Mouse (Mus musculus): Measurements from ENCODE around the gene Gm498. TPM values are rescaled to one million over a fixed set of nuclear protein-coding genes. Genes with fewer than 3 reads are reported as not detected.

Gene Gm498
- polyA plus RNA-seq, 1 experiment from 2014 or later = not detected

DNA sequence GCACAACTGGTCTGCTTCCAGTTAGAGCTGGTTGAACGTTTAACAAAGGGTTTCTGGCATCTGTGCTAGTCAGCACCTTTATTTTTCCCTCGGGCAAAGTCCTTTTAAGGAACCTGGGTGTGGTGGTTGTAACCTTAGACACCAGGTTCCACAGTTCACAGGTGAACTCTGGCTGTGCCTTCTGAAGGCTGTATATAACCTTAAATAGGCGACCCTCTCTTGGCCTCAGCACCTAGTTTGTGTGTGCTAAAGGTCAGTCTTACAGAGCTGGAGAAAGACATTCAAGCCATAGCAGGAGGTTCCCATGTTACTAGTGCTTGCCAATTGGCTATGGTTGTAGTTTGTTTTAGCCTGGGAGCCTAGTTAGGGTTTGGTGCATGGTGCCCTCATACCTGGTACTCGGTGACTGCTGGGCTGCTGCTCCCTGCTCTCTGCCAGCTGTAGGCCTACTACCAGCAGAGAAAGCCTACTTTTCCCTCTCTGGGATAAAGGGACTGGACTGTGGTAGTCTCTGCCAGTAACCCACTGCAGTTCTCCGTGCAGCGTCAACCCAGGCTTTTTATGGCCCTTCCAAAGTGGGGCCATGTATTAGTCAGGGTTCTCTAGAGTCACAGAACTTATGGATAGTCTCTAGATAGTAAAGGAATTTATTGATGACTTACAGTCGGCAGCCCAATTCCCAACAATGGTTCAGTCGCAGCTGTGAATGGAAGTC lies 17.7 kb upstream of the Gm498 start:
- no peak for TF ChIP-seq CTCF (IDR thresholded peaks at IDR 0.05; ENCODE audit: low read depth)
- no peak for TF ChIP-seq EP300 (optimal IDR thresholded peaks at IDR 0.05)
- no peaks in the 10 kb centered on the region for H3K27me3 ChIP-seq (ENCODE audit: control insufficient read depth, insufficient read depth, low read length)
- peak; percentile 23 for DNase-seq (ENCODE audit: low spot score)
- 69% methylated on average over 6 of the region's 8 CpGs for WGBS
- ATAC-seq (ENCODE audit: low FRiP score, low TSS enrichment) = peak; percentile 79
- H3K9ac ChIP-seq (ENCODE audit: low read length) = no peak overlapping the region
- H3K9me3 ChIP-seq (ENCODE audit: control insufficient read depth, low read length) = no peaks in the 10 kb centered on the region
- H3K36me3 ChIP-seq (ENCODE audit: control insufficient read depth, insufficient read depth, low read length) = peaks cover 19% of the 10 kb centered on the region
- no peak overlapping the region for H3K4me2 ChIP-seq (replicated peaks; ENCODE audit: low read depth)
- H3K4me3 ChIP-seq (ENCODE audit: low read depth, low read length) = no peak overlapping the region
- H3K4me1 ChIP-seq (replicated peaks; ENCODE audit: control insufficient read depth, insufficient read depth) = no peaks in the 10 kb centered on the region
- H3K27ac ChIP-seq (replicated peaks) = no peak overlapping the region

DNA sequence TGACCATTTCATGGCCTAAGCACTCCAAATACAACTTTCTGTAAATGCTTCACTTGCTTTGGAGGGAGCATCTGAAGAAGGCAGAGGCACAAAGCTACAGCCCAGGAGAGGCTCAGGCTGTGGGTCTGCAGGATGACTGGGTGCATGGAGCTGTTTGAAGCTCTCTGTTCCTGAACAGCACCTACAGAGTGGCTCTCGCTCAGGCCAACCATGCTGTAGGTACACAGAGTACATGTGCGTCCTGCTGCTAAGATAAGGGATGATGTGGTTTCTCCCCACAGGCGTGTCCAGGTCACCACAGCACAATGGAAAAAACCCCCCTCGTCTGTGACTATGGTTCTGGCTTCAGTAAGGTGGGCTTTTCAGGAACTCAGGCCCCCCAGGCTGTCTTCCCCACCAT lies 2.2 kb downstream of the Gm498 start:
- H3K9me3 ChIP-seq (ENCODE audit: control insufficient read depth, low read length) = 0 out of 2 replicates have a peak, but pooled peaks cover 2% of the 10 kb centered on the region
- H3K27me3 ChIP-seq (ENCODE audit: control insufficient read depth, insufficient read depth, low read length) = no peaks in the 10 kb centered on the region
- H3K4me1 ChIP-seq (replicated peaks; ENCODE audit: control insufficient read depth, insufficient read depth) = no peaks in the 10 kb centered on the region
- H3K27ac ChIP-seq (replicated peaks) = no peak overlapping the region
- no peaks in the 10 kb centered on the region for H3K36me3 ChIP-seq (ENCODE audit: control insufficient read depth, insufficient read depth, low read length)
- no peak overlapping the region for H3K9ac ChIP-seq (ENCODE audit: low read length)
- WGBS = 83% methylated on average over 4 of the region's 4 CpGs
- H3K4me3 ChIP-seq (ENCODE audit: low read depth, low read length) = no peak overlapping the region
- DNase-seq (ENCODE audit: low spot score) = no peak
- TF ChIP-seq EP300 (optimal IDR thresholded peaks at IDR 0.05) (no peak), CTCF (IDR thresholded peaks at IDR 0.05; ENCODE audit: low read depth) (no peak)
- no peak overlapping the region for H3K4me2 ChIP-seq (replicated peaks; ENCODE audit: low read depth)
- no peak for ATAC-seq (ENCODE audit: low FRiP score, low TSS enrichment)

DNA sequence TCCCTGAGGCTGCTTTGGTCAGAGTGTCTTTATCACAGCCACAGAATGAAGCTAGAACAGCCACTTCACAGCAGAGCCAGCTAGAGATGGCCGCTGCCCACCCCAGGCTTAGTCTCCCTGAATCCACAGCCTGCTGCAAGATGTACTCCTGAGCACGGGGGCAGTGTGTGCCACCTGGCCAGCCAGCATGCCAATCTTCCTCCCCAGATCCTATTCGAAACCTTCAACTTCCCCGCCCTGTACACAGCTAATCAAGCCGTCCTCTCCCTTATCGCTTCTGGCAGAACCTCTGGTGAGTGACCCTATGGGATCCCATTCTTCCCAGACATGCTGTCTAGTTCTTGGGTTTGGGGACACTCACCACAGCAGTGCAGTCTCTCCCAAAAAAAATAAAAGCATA lies 17.1 kb downstream of the Gm498 start:
- WGBS = 65% methylated on average over 6 of the region's 6 CpGs
- Histone ChIP-seq H3K4me3 (ENCODE audit: low read depth, low read length) (no peak overlapping the region), H3K9ac (ENCODE audit: low read length) (no peak overlapping the region), H3K27ac (replicated peaks) (no peak overlapping the region), H3K9me3 (ENCODE audit: control insufficient read depth, low read length) (no peaks in the 10 kb centered on the region), H3K4me2 (replicated peaks; ENCODE audit: low read depth) (no peak overlapping the region), H3K36me3 (ENCODE audit: control insufficient read depth, insufficient read depth, low read length) (no peaks in the 10 kb centered on the region), H3K4me1 (replicated peaks; ENCODE audit: control insufficient read depth, insufficient read depth) (no peaks in the 10 kb centered on the region), H3K27me3 (ENCODE audit: control insufficient read depth, insufficient read depth, low read length) (no peaks in the 10 kb centered on the region)
- no peak for TF ChIP-seq EP300 (optimal IDR thresholded peaks at IDR 0.05)
- no peak for TF ChIP-seq CTCF (IDR thresholded peaks at IDR 0.05; ENCODE audit: low read depth)
- DNase-seq (ENCODE audit: low spot score) = no peak
- ATAC-seq (ENCODE audit: low FRiP score, low TSS enrichment) = no peak

DNA sequence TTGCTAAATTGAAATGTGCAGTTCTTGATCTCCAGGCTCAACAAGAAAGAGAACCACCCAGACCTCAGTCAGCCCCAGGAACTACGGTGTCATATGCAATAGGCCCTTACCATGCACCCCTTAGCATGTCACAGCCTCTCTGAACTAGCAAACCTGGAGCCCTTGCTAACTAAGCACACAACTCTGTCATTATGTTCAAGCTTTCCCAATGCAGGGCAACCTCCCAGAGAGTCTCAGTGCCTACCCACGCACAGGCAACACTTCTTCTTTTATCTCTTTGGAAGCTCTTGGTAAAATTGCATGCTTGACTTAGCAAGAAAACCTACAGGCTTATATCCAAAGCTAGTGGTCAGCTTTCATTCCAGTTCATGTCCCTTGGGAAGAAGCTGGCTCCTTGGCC lies 24.5 kb downstream of the Gm498 start:
- ATAC-seq (ENCODE audit: low FRiP score, low TSS enrichment) (no peak), DNase-seq (ENCODE audit: low spot score) (no peak)
- Histone ChIP-seq H3K9me3 (ENCODE audit: control insufficient read depth, low read length) (no peaks in the 10 kb centered on the region), H3K4me3 (ENCODE audit: low read depth, low read length) (no peak overlapping the region), H3K9ac (ENCODE audit: low read length) (no peak overlapping the region), H3K27me3 (ENCODE audit: control insufficient read depth, insufficient read depth, low read length) (no peaks in the 10 kb centered on the region), H3K27ac (replicated peaks) (no peak overlapping the region), H3K4me1 (replicated peaks; ENCODE audit: control insufficient read depth, insufficient read depth) (no peaks in the 10 kb centered on the region), H3K4me2 (replicated peaks; ENCODE audit: low read depth) (no peak overlapping the region), H3K36me3 (ENCODE audit: control insufficient read depth, insufficient read depth, low read length) (no peaks in the 10 kb centered on the region)
- TF ChIP-seq CTCF (IDR thresholded peaks at IDR 0.05; ENCODE audit: low read depth) (no peak), EP300 (optimal IDR thresholded peaks at IDR 0.05) (no peak)
- 81% methylated on average over 2 of the region's 2 CpGs for WGBS

DNA sequence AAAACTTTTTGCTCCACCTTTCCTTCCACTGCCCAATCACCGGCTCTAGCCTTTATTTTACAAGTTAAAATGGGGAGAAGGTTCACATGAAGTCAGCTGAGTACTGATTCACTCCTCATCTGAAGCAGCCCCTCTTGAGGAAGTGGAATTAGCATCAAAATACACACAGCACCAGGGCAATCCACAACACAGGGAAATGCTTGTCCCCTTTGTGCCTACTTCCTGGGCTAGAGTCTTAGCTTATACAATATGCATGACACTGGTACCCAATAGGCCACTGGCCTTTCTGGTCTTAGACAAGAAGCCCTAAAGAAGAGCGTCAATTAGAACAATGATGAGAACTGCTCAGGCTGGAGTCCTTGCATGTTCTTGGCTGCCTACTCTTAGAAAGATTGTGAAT lies 25.7 kb downstream of the Gm498 start:
- Histone ChIP-seq H3K4me3 (ENCODE audit: low read depth, low read length) (no peak overlapping the region), H3K4me2 (replicated peaks; ENCODE audit: low read depth) (no peak overlapping the region), H3K27me3 (ENCODE audit: control insufficient read depth, insufficient read depth, low read length) (no peaks in the 10 kb centered on the region), H3K27ac (replicated peaks) (no peak overlapping the region), H3K4me1 (replicated peaks; ENCODE audit: control insufficient read depth, insufficient read depth) (no peaks in the 10 kb centered on the region), H3K9me3 (ENCODE audit: control insufficient read depth, low read length) (no peaks in the 10 kb centered on the region), H3K9ac (ENCODE audit: low read length) (no peak overlapping the region), H3K36me3 (ENCODE audit: control insufficient read depth, insufficient read depth, low read length) (no peaks in the 10 kb centered on the region)
- WGBS = 72% methylated on average over 2 of the region's 2 CpGs
- no peak for ATAC-seq (ENCODE audit: low FRiP score, low TSS enrichment)
- DNase-seq (ENCODE audit: low spot score) = no peak
- TF ChIP-seq EP300 (optimal IDR thresholded peaks at IDR 0.05) = no peak
- TF ChIP-seq CTCF (IDR thresholded peaks at IDR 0.05; ENCODE audit: low read depth) = no peak

DNA sequence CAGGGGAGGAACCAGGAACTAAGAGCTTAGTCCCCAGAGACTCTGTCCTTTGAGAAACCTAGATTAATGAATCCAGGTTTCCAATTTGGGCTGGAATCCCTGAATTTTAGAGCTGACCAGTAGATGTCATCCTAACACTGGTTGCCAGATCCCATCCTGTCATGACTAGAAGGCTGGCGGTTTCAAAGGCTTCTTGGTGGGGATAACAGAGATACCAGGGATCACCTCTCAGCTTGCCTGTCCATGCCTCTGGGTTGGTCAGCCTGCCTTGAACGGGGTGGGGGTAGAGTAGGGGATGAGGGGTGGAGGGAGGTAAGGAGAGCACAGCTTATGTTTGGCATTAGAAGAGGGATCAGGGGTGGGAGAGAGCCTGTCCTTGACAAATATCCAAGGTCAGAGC lies 34.0 kb downstream of the Gm498 start:
- Histone ChIP-seq H3K4me3 (ENCODE audit: low read depth, low read length) (no peak overlapping the region), H3K27me3 (ENCODE audit: control insufficient read depth, insufficient read depth, low read length) (no peaks in the 10 kb centered on the region), H3K9me3 (ENCODE audit: control insufficient read depth, low read length) (no peaks in the 10 kb centered on the region), H3K36me3 (ENCODE audit: control insufficient read depth, insufficient read depth, low read length) (no peaks in the 10 kb centered on the region), H3K4me2 (replicated peaks; ENCODE audit: low read depth) (no peak overlapping the region), H3K9ac (ENCODE audit: low read length) (no peak overlapping the region), H3K4me1 (replicated peaks; ENCODE audit: control insufficient read depth, insufficient read depth) (no peaks in the 10 kb centered on the region), H3K27ac (replicated peaks) (no peak overlapping the region)
- TF ChIP-seq EP300 (optimal IDR thresholded peaks at IDR 0.05) (no peak), CTCF (IDR thresholded peaks at IDR 0.05; ENCODE audit: low read depth) (peak; percentile 68)
- DNase-seq (ENCODE audit: low spot score) (no peak), ATAC-seq (ENCODE audit: low FRiP score, low TSS enrichment) (no peak)
- WGBS = 22% methylated on average over 2 of the region's 2 CpGs

Measured in stomach, postnatal 0 days (tissue).